Mouse (Mus musculus): ENCODE results near the gene Sc5d. TPM values are rescaled to one million over a fixed set of nuclear protein-coding genes. Genes with fewer than 3 reads are reported as not detected.

Sc5d gene
- polyA plus RNA-seq (2014; fragmentation: Nextera tagmentation; extraction: Ambion mirVana), result 61.9 and 74.2 TPM in 2 replicates

GRCm38 (mm10) chr9:42264145-42264544, at the start of gene Sc5d:
TSS of gene Sc5d (minus strand) at chr9:42264256.
- peak; percentile 97 for DNase-seq (ENCODE audit: low spot score)
- peak; percentile 99 for ATAC-seq
- H3K27ac ChIP-seq (ENCODE audit: low read depth, low read length), result peak within 1 kb of the TSS; percentile 86
- H3K4me2 ChIP-seq (ENCODE audit: low read length), result peak within 1 kb of the TSS; percentile 78
- H3K9ac ChIP-seq (ENCODE audit: low read length), result peak within 1 kb of the TSS; percentile 89
- peaks cover 27% of the 10 kb centered on the region for H3K4me1 ChIP-seq (ENCODE audit: control insufficient read depth, insufficient read depth, low read length)
- H3K9me3 ChIP-seq (replicated peaks; ENCODE audit: control insufficient read depth, low read length), result no peaks in the 10 kb centered on the region
- H3K36me3 ChIP-seq (ENCODE audit: control insufficient read depth, insufficient read depth, low read length), result peaks cover 10% of the 10 kb centered on the region
- WGBS, result under 1% methylated on average over 49 of the region's 49 CpGs
- H3K4me3 ChIP-seq (ENCODE audit: low read depth, low read length), result peak within 1 kb of the TSS; percentile 80
- H3K27me3 ChIP-seq (replicated peaks; ENCODE audit: control insufficient read depth, insufficient read depth, low read length), result no peaks in the 10 kb centered on the region

GRCm38 (mm10) chr9:42311311-42311710, 47.3 kb upstream of the Sc5d start:
- DNase-seq (ENCODE audit: low spot score) (no peak), ATAC-seq (no peak)
- Histone ChIP-seq H3K4me1 (ENCODE audit: control insufficient read depth, insufficient read depth, low read length) (no peaks in the 10 kb centered on the region), H3K9me3 (replicated peaks; ENCODE audit: control insufficient read depth, low read length) (no peaks in the 10 kb centered on the region), H3K9ac (ENCODE audit: low read length) (no peak overlapping the region), H3K36me3 (ENCODE audit: control insufficient read depth, insufficient read depth, low read length) (no peaks in the 10 kb centered on the region), H3K4me3 (ENCODE audit: low read depth, low read length) (no peak overlapping the region), H3K27ac (ENCODE audit: low read depth, low read length) (no peak overlapping the region), H3K4me2 (ENCODE audit: low read length) (no peak overlapping the region), H3K27me3 (replicated peaks; ENCODE audit: control insufficient read depth, insufficient read depth, low read length) (no peaks in the 10 kb centered on the region)
- WGBS, result 93% methylated on average over 3 of the region's 3 CpGs

DNA sequence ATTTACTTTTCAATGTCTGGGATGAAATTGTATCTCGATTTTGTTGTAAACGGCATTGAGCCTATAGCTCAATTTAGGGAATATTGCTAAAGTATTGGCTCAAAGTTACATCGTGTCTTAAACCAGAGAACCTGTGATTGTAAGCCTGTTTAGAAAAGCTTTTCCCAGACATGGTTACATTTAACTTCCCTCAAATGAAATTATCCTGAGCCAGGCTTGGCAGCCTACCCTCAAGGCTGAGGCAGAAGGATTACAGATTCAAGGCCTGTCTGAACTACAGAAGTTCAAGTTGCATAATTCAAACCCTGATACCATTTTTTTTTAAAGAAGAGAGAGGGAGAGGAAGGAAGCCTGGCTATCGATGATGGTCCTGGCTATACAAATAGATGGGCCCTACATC, 39.8 kb upstream of the Sc5d start:
- H3K4me3 ChIP-seq (ENCODE audit: low read depth, low read length), result no peak overlapping the region
- H3K27me3 ChIP-seq (replicated peaks; ENCODE audit: control insufficient read depth, insufficient read depth, low read length), result no peaks in the 10 kb centered on the region
- DNase-seq (ENCODE audit: low spot score) (no peak), ATAC-seq (no peak)
- no peaks in the 10 kb centered on the region for H3K4me1 ChIP-seq (ENCODE audit: control insufficient read depth, insufficient read depth, low read length)
- H3K27ac ChIP-seq (ENCODE audit: low read depth, low read length), result no peak overlapping the region
- 94% methylated on average over 4 of the region's 4 CpGs for WGBS
- no peaks in the 10 kb centered on the region for H3K9me3 ChIP-seq (replicated peaks; ENCODE audit: control insufficient read depth, low read length)
- H3K36me3 ChIP-seq (ENCODE audit: control insufficient read depth, insufficient read depth, low read length), result no peaks in the 10 kb centered on the region
- H3K4me2 ChIP-seq (ENCODE audit: low read length), result no peak overlapping the region
- no peak overlapping the region for H3K9ac ChIP-seq (ENCODE audit: low read length)

GRCm38 (mm10) chr9:42301082-42301633, 37.1 kb upstream of the Sc5d start:
- H3K4me2 ChIP-seq (ENCODE audit: low read length), result no peak overlapping the region
- H3K36me3 ChIP-seq (ENCODE audit: control insufficient read depth, insufficient read depth, low read length), result no peaks in the 10 kb centered on the region
- H3K27me3 ChIP-seq (replicated peaks; ENCODE audit: control insufficient read depth, insufficient read depth, low read length), result no peaks in the 10 kb centered on the region
- H3K9me3 ChIP-seq (replicated peaks; ENCODE audit: control insufficient read depth, low read length), result no peaks in the 10 kb centered on the region
- ATAC-seq (no peak), DNase-seq (ENCODE audit: low spot score) (no peak)
- H3K4me3 ChIP-seq (ENCODE audit: low read depth, low read length), result no peak overlapping the region
- WGBS, result 85% methylated on average over 6 of the region's 6 CpGs
- H3K9ac ChIP-seq (ENCODE audit: low read length), result no peak overlapping the region
- no peaks in the 10 kb centered on the region for H3K4me1 ChIP-seq (ENCODE audit: control insufficient read depth, insufficient read depth, low read length)
- H3K27ac ChIP-seq (ENCODE audit: low read depth, low read length), result no peak overlapping the region

GRCm38 (mm10) chr9:42296297-42296922, 32.4 kb upstream of the Sc5d start:
- Histone ChIP-seq H3K4me3 (ENCODE audit: low read depth, low read length) (no peak overlapping the region), H3K9ac (ENCODE audit: low read length) (no peak overlapping the region), H3K27me3 (replicated peaks; ENCODE audit: control insufficient read depth, insufficient read depth, low read length) (no peaks in the 10 kb centered on the region), H3K4me1 (ENCODE audit: control insufficient read depth, insufficient read depth, low read length) (no peaks in the 10 kb centered on the region), H3K9me3 (replicated peaks; ENCODE audit: control insufficient read depth, low read length) (no peaks in the 10 kb centered on the region), H3K36me3 (ENCODE audit: control insufficient read depth, insufficient read depth, low read length) (no peaks in the 10 kb centered on the region), H3K4me2 (ENCODE audit: low read length) (no peak overlapping the region), H3K27ac (ENCODE audit: low read depth, low read length) (no peak overlapping the region)
- no peak for ATAC-seq
- WGBS, result 95% methylated on average over 10 of the region's 10 CpGs
- no peak for DNase-seq (ENCODE audit: low spot score)

DNA sequence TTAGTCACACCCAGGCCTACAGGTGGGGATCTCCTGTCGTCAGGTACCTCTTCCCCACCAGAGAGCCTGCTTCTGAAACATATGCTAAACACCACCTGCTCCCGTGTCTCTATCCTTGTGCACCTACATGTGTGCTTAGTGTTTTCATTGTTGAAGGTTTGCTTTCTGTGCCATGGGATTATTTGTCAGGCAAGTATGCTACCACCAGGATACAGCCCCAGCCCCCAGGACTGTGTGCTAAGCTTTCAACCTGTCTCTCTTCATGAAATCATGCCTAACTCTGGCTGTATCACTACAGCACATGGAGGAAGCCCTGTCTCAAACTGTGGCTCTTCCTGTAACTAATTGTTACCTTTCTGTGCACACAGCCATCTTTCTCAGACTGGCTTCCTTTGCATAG, 30.1 kb upstream of the Sc5d start:
- no peak for ATAC-seq
- Histone ChIP-seq H3K27me3 (replicated peaks; ENCODE audit: control insufficient read depth, insufficient read depth, low read length) (no peaks in the 10 kb centered on the region), H3K4me1 (ENCODE audit: control insufficient read depth, insufficient read depth, low read length) (no peaks in the 10 kb centered on the region), H3K4me2 (ENCODE audit: low read length) (no peak overlapping the region), H3K27ac (ENCODE audit: low read depth, low read length) (no peak overlapping the region), H3K9ac (ENCODE audit: low read length) (no peak overlapping the region), H3K9me3 (replicated peaks; ENCODE audit: control insufficient read depth, low read length) (no peaks in the 10 kb centered on the region), H3K36me3 (ENCODE audit: control insufficient read depth, insufficient read depth, low read length) (no peaks in the 10 kb centered on the region), H3K4me3 (ENCODE audit: low read depth, low read length) (no peak overlapping the region)
- no peak for DNase-seq (ENCODE audit: low spot score)
- WGBS, result 80% methylated on average over 2 of the region's 2 CpGs

DNA sequence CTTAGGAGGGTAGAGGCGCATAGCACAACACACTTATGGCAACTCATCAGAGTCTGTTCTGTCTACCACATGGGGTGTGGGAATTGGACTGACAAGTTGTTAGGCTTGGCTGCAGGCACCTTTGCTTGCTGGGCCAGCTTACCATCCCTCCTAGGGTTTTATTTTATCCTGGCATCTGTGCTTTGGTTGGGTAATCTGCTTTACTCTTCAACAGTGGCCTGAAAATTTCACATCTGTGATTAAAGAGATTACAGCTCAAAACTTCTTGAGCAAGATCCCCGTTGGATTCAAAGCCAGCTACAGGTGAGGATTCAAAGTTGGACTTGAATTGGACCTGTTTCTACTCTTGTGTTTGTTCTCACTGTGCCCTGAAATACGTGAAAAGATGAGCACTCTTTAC, 29.5 kb upstream of the Sc5d start:
- WGBS, result 79% methylated on average over 3 of the region's 3 CpGs
- no peak for DNase-seq (ENCODE audit: low spot score)
- Histone ChIP-seq H3K4me2 (ENCODE audit: low read length) (no peak overlapping the region), H3K4me1 (ENCODE audit: control insufficient read depth, insufficient read depth, low read length) (no peaks in the 10 kb centered on the region), H3K27me3 (replicated peaks; ENCODE audit: control insufficient read depth, insufficient read depth, low read length) (no peaks in the 10 kb centered on the region), H3K36me3 (ENCODE audit: control insufficient read depth, insufficient read depth, low read length) (no peaks in the 10 kb centered on the region), H3K4me3 (ENCODE audit: low read depth, low read length) (no peak overlapping the region), H3K9ac (ENCODE audit: low read length) (no peak overlapping the region), H3K27ac (ENCODE audit: low read depth, low read length) (no peak overlapping the region), H3K9me3 (replicated peaks; ENCODE audit: control insufficient read depth, low read length) (no peaks in the 10 kb centered on the region)
- ATAC-seq, result no peak

DNA sequence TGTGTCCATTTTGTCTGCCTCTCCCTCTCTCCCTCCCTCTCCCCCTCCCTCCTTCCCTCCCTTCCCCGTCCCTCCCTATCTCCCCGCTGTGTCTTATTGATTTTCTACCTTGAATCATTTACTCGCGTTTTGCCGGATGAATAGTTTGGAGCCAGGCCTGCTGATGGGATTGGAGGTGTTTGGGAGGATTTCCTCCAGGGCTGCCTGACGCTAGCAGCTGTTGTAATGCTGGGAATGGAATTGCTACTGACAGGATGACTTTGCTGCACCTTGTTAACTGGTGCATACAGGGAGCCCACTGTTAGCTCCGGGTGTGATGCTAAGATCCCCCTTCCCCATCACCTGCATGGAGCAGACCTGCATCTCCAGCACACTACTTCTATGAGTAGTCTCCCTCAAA, 29.0 kb upstream of the Sc5d start:
- H3K9ac ChIP-seq (ENCODE audit: low read length), result no peak overlapping the region
- no peaks in the 10 kb centered on the region for H3K36me3 ChIP-seq (ENCODE audit: control insufficient read depth, insufficient read depth, low read length)
- ATAC-seq (no peak), DNase-seq (ENCODE audit: low spot score) (peak; percentile 22)
- 0 out of 2 replicates have a peak overlapping the region, but pooled peaks have one; percentile 5 for H3K4me2 ChIP-seq (ENCODE audit: low read length)
- no peak overlapping the region for H3K4me3 ChIP-seq (ENCODE audit: low read depth, low read length)
- no peaks in the 10 kb centered on the region for H3K27me3 ChIP-seq (replicated peaks; ENCODE audit: control insufficient read depth, insufficient read depth, low read length)
- H3K27ac ChIP-seq (ENCODE audit: low read depth, low read length), result no peak overlapping the region
- WGBS, result 25% methylated on average over 7 of the region's 7 CpGs
- no peaks in the 10 kb centered on the region for H3K4me1 ChIP-seq (ENCODE audit: control insufficient read depth, insufficient read depth, low read length)
- no peaks in the 10 kb centered on the region for H3K9me3 ChIP-seq (replicated peaks; ENCODE audit: control insufficient read depth, low read length)

GRCm38 (mm10) chr9:42279676-42280075, 15.6 kb upstream of the Sc5d start:
- DNase-seq (ENCODE audit: low spot score) (no peak), ATAC-seq (no peak)
- WGBS, result 72% methylated on average over 4 of the region's 4 CpGs
- Histone ChIP-seq H3K9me3 (replicated peaks; ENCODE audit: control insufficient read depth, low read length) (no peaks in the 10 kb centered on the region), H3K4me2 (ENCODE audit: low read length) (no peak overlapping the region), H3K36me3 (ENCODE audit: control insufficient read depth, insufficient read depth, low read length) (no peaks in the 10 kb centered on the region), H3K4me1 (ENCODE audit: control insufficient read depth, insufficient read depth, low read length) (no peaks in the 10 kb centered on the region), H3K9ac (ENCODE audit: low read length) (no peak overlapping the region), H3K27me3 (replicated peaks; ENCODE audit: control insufficient read depth, insufficient read depth, low read length) (no peaks in the 10 kb centered on the region), H3K27ac (ENCODE audit: low read depth, low read length) (no peak overlapping the region), H3K4me3 (ENCODE audit: low read depth, low read length) (no peak overlapping the region)

Measured in forebrain, embryonic 14.5 days (tissue).